Mouse (Mus musculus) layer of hippocampus, adult 9-10 months (tissue): ENCODE results near the gene Cox8a.

Experiments used
- DNase-seq: peaks from one replicate; pipeline ENCODE4 v3.0.0; 2022; ENCODE audit warnings: low spot score

Cox8a gene

GRCm38 (mm10) chr19:7217162-7217925 is at the start of gene Cox8a:
Cox8a (minus strand) TSS chr19:7217616.
- DNase-seq: peak; percentile 92

DNA sequence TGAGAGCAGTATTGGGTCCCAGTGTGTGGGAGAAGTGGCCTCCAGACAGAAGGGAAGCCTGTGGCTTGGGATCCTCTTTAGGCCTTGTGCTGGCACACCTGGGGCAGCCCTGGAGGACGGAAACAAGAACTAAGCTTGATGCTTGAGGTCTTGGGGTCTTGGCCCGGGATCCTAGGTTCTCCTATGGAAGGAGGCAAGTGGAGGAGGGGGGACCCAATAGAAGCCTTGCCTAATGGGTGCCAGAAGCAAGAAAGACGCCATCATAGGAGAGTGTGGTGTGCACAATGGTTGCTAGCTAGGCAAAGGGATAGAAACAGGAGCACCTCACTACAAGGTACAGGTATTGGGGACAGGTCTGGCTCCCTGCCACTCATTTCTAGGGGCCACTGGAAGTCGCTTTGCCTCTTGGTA is 49.0 kb upstream of the Cox8a start:
- DNase-seq: no peak

DNA sequence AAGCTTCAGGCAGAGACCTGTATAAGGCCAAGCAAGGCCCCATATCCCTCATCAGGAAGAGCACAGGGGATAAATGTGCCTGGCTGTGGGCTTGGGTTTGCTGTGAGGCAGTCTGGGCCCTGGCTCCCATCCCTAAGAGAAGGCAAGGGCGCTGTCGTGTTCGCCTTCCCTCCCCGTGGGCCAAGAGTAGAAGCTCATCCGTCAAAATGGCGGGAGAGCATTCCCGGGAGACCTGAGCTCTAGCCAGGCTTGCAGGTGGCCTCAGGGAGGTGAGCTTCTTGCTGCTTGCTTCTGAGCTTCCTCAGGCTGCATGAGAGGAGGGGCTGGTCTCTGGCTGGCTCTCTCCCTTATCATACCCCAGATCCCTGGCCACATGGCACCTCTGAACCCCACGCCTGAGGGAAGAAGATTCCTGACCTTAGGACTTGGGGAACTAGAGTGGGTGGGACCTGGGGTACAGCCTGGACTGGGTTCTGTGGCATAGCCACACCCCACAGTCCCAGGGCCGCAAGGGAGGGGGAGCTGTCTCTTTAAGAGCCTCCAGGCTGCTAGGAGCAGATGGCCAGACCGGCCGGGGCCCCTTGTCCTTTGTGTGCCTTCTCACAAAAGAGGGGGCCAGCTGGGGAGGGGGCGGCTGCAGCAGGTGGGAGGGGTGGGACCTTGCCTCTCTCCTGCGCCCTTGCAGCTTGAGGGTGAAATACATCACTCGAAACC is 48.2 kb upstream of the Cox8a start:
- DNase-seq: no peak

- no peak for DNase-seq
Measured at GRCm38 (mm10) chr19:7264766-7265331, 47.4 kb upstream of the Cox8a start.

DNA sequence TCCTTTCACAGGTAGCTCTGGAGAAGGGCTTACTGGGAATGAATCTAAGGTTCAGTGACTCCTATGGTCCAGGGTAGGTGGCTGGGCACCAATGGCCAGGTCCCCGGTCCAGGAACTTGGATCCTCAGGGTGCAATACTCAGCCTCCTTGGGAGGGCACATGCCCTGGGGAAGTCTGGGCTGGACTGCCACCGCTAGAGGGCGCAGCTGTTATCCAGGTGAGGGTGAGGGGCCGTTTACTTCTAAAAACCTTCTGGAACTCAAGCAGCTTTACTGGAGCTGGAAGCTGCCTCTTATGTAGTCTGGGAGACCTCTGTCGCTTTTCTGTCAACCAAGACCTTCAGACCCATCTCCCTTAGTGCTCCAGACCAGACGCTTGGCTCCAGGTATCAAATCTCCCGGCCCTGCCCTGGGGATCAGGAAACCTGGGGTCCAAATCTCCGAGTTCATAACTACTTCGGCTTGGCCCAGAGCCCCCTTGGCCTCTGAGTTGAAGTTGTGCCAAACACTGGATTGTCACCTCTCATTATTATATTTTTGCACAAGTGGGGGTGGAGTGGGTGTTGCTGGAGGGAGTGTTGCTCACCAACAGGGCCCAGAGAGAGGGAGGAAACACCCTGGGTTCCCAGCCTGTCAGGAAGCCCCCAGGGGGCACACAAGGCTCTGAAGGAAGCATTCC is 46.8 kb upstream of the Cox8a start:
- DNase-seq: no peak

DNA sequence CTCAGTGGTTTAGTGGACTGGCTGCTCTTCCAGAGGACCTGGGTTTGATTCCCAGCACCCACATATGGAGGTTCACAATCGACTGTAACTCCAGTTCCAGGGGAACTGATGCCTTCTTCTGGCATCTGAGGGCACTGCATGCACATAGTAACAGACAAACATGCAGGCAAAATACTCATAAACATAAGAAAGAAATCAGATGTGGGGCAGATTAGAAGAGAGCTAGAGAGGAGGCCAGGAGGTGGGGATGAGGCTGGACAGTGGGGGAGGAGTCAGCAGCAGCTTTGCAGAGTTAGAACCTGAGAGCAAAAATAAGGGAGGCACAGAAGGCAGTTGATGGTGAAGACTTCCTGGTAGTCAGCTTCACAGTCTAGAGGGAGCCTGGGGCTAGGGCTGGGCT is 45.2 kb upstream of the Cox8a start:
- DNase-seq: no peak

- no peak for DNase-seq
Measured at GRCm38 (mm10) chr19:7261964-7262363, 44.5 kb upstream of the Cox8a start.

- no peak for DNase-seq
Measured at GRCm38 (mm10) chr19:7261476-7261875, 44.1 kb upstream of the Cox8a start.

- DNase-seq: no peak
Measured at GRCm38 (mm10) chr19:7257881-7258280, 40.5 kb upstream of the Cox8a start.

DNA sequence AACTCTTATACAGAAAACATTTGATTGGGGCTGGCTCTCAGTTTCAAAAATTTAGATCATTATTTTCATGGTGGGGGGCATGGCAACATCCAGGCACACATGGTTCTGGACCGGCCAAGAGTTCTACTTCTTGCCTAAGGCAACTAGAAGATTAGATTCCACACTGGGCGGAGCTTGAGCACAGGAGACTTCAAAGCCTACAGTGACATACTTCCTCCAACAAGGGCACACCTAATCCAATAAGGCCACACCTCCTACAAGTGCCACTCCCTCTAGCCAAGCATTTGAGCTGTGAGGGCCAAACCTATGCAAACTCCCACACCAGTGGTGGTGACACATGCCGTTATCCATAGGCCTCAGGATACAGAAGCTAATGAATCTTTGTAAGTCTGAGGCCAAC is 28.6 kb upstream of the Cox8a start:
- DNase-seq: no peak

- peak; percentile 70 for DNase-seq
Measured at GRCm38 (mm10) chr19:7240782-7241690, 23.6 kb upstream of the Cox8a start, which contains the start of gene Naa40. Naa40 (minus strand) TSS chr19:7241183.

DNA sequence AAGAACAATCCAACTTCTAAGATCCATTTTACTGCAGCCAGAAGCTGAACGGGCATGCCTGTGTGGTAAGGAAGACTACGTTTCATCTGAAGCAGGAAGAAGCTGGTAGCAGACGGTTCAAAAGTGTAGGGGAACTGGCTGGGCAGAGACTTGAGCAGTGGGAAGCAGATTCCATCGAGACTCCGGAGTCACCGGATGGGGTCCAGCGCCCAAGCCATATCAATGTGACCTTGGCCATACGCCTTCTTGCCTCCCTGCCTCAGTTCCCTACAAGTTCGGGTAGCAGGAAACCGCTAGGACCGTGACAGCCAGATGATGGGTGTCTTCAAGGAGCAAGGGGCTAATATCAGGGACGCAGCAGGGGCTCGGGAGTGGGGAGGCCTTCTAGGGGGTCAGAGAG is 22.9 kb upstream of the Cox8a start:
- no peak for DNase-seq

DNA sequence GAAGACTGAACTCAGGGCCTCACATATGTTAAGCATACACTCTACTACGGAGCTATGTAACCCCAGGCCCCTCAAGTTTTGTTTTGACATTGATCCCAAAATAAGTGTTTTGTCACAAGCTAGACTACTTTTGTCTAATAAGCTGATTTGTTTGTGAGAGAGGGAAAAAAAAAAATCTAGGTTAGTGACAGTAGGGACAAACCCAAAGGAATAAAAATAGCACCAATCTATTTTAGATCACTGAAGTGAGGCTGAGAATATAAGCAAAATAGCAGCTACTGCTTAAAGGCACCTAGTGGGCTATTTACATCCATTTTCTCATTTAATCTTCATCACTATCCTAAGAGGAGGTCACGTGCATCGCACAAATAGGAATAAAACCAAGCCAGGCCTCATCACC is 22.2 kb upstream of the Cox8a start:
- DNase-seq: no peak

GRCm38 (mm10) chr19:7236742-7237141 is 19.3 kb upstream of the Cox8a start:
- DNase-seq: no peak

- DNase-seq: no peak
Measured at GRCm38 (mm10) chr19:7236011-7236410, 18.6 kb upstream of the Cox8a start.

DNA sequence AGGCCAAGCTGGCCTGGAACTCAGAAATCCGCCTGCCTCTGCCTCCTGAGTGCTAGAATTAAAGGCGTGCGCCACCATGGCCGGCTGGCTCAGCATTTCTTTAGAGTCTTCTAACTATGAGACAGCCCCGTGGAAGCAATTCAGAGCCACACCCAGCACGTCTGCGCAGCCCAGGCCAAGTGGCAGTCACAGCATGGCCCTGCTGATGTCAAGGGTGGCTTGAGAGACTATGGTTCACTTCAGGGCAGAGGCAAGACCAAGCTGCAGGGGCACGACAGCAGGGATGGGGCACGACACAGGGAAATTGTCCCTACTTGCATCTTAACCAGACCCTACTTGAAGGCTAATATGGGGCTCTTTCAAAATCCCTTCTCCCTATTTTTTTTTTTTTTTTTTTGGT is 18.0 kb upstream of the Cox8a start:
- DNase-seq: no peak

DNA sequence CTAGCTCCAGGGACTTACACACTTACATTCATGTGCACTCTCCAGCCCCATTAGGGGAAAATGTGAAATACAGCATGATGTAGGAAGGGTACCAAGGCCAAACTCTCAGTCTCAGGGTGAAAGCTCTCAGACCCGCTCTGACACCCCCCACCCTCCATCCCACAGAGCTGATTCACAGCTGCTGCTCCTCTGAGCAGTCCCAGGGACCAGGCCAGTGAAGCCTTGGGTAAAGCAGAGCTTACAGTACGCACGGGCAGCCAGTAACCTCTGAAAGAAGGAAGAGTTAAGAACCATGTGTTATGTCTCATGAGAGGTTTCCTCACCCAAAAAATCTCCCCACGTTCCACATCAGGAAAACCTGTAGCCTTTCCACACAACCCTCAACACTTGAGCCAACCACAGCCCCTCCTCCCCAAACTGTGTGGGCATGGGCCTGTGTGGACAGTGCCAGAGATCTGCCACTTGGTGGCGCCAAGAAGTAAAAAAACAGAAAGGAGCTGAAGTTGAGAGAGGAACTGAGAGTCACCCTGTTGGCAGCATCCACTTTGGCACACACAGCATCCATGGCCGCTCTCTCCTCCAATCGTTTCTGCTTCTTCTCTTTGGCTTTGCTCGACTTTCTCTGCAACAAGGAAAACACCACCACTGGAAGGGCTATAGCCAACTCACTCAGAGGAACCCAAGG is 17.3 kb upstream of the Cox8a start:
- peak; percentile 79 for DNase-seq

GRCm38 (mm10) chr19:7226511-7226914 is 9.1 kb upstream of the Cox8a start:
- DNase-seq: no peak

- DNase-seq: no peak
Measured at GRCm38 (mm10) chr19:7225096-7225690, 7.8 kb upstream of the Cox8a start.

DNA sequence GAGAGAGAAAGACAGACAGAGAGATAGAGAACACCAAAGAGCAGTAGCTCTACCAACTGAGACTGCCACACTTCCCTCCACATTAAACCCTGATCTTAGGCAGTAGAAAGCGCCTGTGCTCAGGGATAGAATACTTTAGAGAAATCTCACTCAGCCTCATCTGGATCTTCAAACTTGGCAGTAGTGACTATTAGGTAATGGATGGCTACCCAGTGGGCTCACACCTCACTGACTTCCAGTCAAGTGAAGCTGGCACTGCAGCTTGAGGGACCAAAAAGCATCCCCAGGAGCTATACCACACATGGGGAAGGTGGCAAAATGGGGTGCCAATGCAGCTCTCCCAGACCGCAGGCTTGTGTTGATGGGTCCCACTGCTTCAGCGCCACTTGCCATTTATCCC is 6.8 kb upstream of the Cox8a start:
- no peak for DNase-seq

DNA sequence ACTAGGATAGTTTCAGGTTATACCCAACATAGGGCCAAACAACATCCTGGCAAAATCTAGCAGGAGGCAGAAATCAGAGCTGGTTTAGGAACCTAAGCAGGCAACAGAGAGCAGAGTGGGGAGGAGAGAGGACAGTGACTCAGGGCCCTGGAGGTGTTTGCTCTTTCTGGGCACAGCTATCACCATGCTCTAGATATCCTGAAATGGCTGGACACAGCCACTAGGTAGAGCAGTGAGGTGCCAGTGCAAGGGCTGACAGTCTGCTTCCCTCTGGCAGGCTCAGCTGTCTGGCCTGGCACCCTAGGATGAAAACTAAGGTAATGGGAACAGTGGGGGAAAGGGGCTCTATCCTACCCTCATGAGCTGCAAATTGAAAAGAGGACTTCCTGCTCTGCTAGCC is 6.1 kb upstream of the Cox8a start:
- DNase-seq: no peak
